Mouse (Mus musculus): Measurements from ENCODE around the gene Prrg2. TPM values are rescaled to one million over a fixed set of nuclear protein-coding genes. Genes with fewer than 3 reads are reported as not detected.

Gene Prrg2
- polyA plus RNA-seq, 1 experiment from 2014 or later = 20.4 TPM

- Histone ChIP-seq H3K27me3 (ENCODE audit: insufficient read depth, low read length) (no peaks in the 10 kb centered on the region), H3K4me1 (ENCODE audit: insufficient read depth) (peaks cover 4% of the 10 kb centered on the region; the same call in 1 of the 2 replicates), H3K9ac (replicated peaks) (peak overlapping the region; percentile 34; the same call in 1 of the 2 replicates), H3K27ac (ENCODE audit: low read depth) (0 out of 2 replicates have a peak overlapping the region, but pooled peaks have one; percentile 61), H3K36me3 (replicated peaks; ENCODE audit: insufficient read depth, low read length) (no peaks in the 10 kb centered on the region; the same call in 1 of the 2 replicates), H3K4me3 (ENCODE audit: low read depth, low read length) (0 out of 2 replicates have a peak overlapping the region, but pooled peaks have one; percentile 27), H3K9me3 (ENCODE audit: low read length) (no peaks in the 10 kb centered on the region), H3K4me2 (ENCODE audit: low read depth, low read length) (peak overlapping the region; percentile 64)
- TF ChIP-seq CTCF (IDR thresholded peaks at IDR 0.05; ENCODE audit: low read depth) = no peak
- no peak for TF ChIP-seq EP300 (IDR thresholded peaks at IDR 0.05; ENCODE audit: low read depth)
- WGBS (ENCODE audit: insufficient replicate concordance) = 46% methylated on average over 22 of the region's 22 CpGs
- DNase-seq = no peak
- ATAC-seq = no peak
These were observed 20.9 kb upstream of the Prrg2 start for GRCm38 (mm10) chr7:45083300-45083890.

- peak; percentile 57 for DNase-seq
- Histone ChIP-seq H3K27ac (ENCODE audit: low read depth) (peak overlapping the region; percentile 61), H3K4me1 (ENCODE audit: insufficient read depth) (peaks cover 4% of the 10 kb centered on the region; the same call in 1 of the 2 replicates), H3K9ac (replicated peaks) (peak overlapping the region; percentile 34), H3K27me3 (ENCODE audit: insufficient read depth, low read length) (no peaks in the 10 kb centered on the region), H3K4me2 (ENCODE audit: low read depth, low read length) (peak overlapping the region; percentile 64), H3K9me3 (ENCODE audit: low read length) (no peaks in the 10 kb centered on the region), H3K4me3 (ENCODE audit: low read depth, low read length) (peak overlapping the region; percentile 27), H3K36me3 (replicated peaks; ENCODE audit: insufficient read depth, low read length) (peaks cover 3% of the 10 kb centered on the region)
- TF ChIP-seq EP300 (IDR thresholded peaks at IDR 0.05; ENCODE audit: low read depth) (no peak), CTCF (IDR thresholded peaks at IDR 0.05; ENCODE audit: low read depth) (peak; percentile 36)
- ATAC-seq = peak; percentile 51; the same call in 1 of the 2 replicates
- 22% methylated on average over 25 of the region's 25 CpGs for WGBS (ENCODE audit: insufficient replicate concordance)
These were observed 20.2 kb upstream of the Prrg2 start for GRCm38 (mm10) chr7:45082401-45083299.

- H3K9ac ChIP-seq (replicated peaks) = no peak overlapping the region
- no peaks in the 10 kb centered on the region for H3K27me3 ChIP-seq (ENCODE audit: insufficient read depth, low read length)
- 65% methylated on average over 5 of the region's 5 CpGs for WGBS (ENCODE audit: insufficient replicate concordance)
- H3K27ac ChIP-seq (ENCODE audit: low read depth) = no peak overlapping the region
- no peak overlapping the region for H3K4me2 ChIP-seq (ENCODE audit: low read depth, low read length)
- peaks cover 13% of the 10 kb centered on the region for H3K36me3 ChIP-seq (replicated peaks; ENCODE audit: insufficient read depth, low read length)
- DNase-seq (no peak), ATAC-seq (no peak)
- no peaks in the 10 kb centered on the region for H3K9me3 ChIP-seq (ENCODE audit: low read length)
- H3K4me3 ChIP-seq (ENCODE audit: low read depth, low read length) = no peak overlapping the region
- no peak for TF ChIP-seq EP300 (IDR thresholded peaks at IDR 0.05; ENCODE audit: low read depth)
- TF ChIP-seq CTCF (IDR thresholded peaks at IDR 0.05; ENCODE audit: low read depth) = no peak
- H3K4me1 ChIP-seq (ENCODE audit: insufficient read depth) = peaks cover 4% of the 10 kb centered on the region; the same call in 1 of the 2 replicates
These were observed 18.5 kb upstream of the Prrg2 start for GRCm38 (mm10) chr7:45081016-45081415.

GRCm38 (mm10) chr7:45079856-45080255 lies 17.4 kb upstream of the Prrg2 start:
- Histone ChIP-seq H3K9ac (replicated peaks) (no peak overlapping the region), H3K36me3 (replicated peaks; ENCODE audit: insufficient read depth, low read length) (peaks cover 18% of the 10 kb centered on the region), H3K9me3 (ENCODE audit: low read length) (no peaks in the 10 kb centered on the region), H3K4me2 (ENCODE audit: low read depth, low read length) (no peak overlapping the region), H3K4me1 (ENCODE audit: insufficient read depth) (peaks cover 9% of the 10 kb centered on the region; the same call in 1 of the 2 replicates), H3K4me3 (ENCODE audit: low read depth, low read length) (no peak overlapping the region), H3K27ac (ENCODE audit: low read depth) (no peak overlapping the region), H3K27me3 (ENCODE audit: insufficient read depth, low read length) (no peaks in the 10 kb centered on the region)
- TF ChIP-seq EP300 (IDR thresholded peaks at IDR 0.05; ENCODE audit: low read depth) (no peak), CTCF (IDR thresholded peaks at IDR 0.05; ENCODE audit: low read depth) (peak; percentile 97)
- DNase-seq = peak; percentile 92
- WGBS (ENCODE audit: insufficient replicate concordance) = 2% methylated on average over 10 of the region's 10 CpGs
- peak; percentile 38; the same call in 1 of the 2 replicates for ATAC-seq

- no peaks in the 10 kb centered on the region for H3K27me3 ChIP-seq (ENCODE audit: insufficient read depth, low read length)
- no peaks in the 10 kb centered on the region for H3K9me3 ChIP-seq (ENCODE audit: low read length)
- H3K36me3 ChIP-seq (replicated peaks; ENCODE audit: insufficient read depth, low read length) = peaks cover 20% of the 10 kb centered on the region
- H3K4me3 ChIP-seq (ENCODE audit: low read depth, low read length) = no peak overlapping the region
- peaks cover 9% of the 10 kb centered on the region; the same call in 1 of the 2 replicates for H3K4me1 ChIP-seq (ENCODE audit: insufficient read depth)
- no peak overlapping the region for H3K9ac ChIP-seq (replicated peaks)
- no peak overlapping the region for H3K4me2 ChIP-seq (ENCODE audit: low read depth, low read length)
- 22% methylated on average over 9 of the region's 9 CpGs for WGBS (ENCODE audit: insufficient replicate concordance)
- no peak overlapping the region for H3K27ac ChIP-seq (ENCODE audit: low read depth)
- DNase-seq (peak; percentile 79), ATAC-seq (0 out of 2 replicates have a peak, but pooled peaks have one; percentile 20)
- TF ChIP-seq EP300 (IDR thresholded peaks at IDR 0.05; ENCODE audit: low read depth) = no peak
- peak; percentile 90 for TF ChIP-seq CTCF (IDR thresholded peaks at IDR 0.05; ENCODE audit: low read depth)
These were observed 16.0 kb upstream of the Prrg2 start for GRCm38 (mm10) chr7:45078513-45078912.

- no peak overlapping the region for H3K4me2 ChIP-seq (ENCODE audit: low read depth, low read length)
- H3K4me3 ChIP-seq (ENCODE audit: low read depth, low read length) = no peak overlapping the region
- DNase-seq (no peak), ATAC-seq (no peak)
- TF ChIP-seq CTCF (IDR thresholded peaks at IDR 0.05; ENCODE audit: low read depth) = no peak
- no peak for TF ChIP-seq EP300 (IDR thresholded peaks at IDR 0.05; ENCODE audit: low read depth)
- H3K27ac ChIP-seq (ENCODE audit: low read depth) = no peak overlapping the region
- no peaks in the 10 kb centered on the region for H3K27me3 ChIP-seq (ENCODE audit: insufficient read depth, low read length)
- no peak overlapping the region for H3K9ac ChIP-seq (replicated peaks)
- no peaks in the 10 kb centered on the region for H3K9me3 ChIP-seq (ENCODE audit: low read length)
- 98% methylated on average over 2 of the region's 2 CpGs for WGBS (ENCODE audit: insufficient replicate concordance)
- peaks cover 7% of the 10 kb centered on the region; the same call in 1 of the 2 replicates for H3K4me1 ChIP-seq (ENCODE audit: insufficient read depth)
- H3K36me3 ChIP-seq (replicated peaks; ENCODE audit: insufficient read depth, low read length) = peaks cover 20% of the 10 kb centered on the region
These were observed 15.4 kb upstream of the Prrg2 start for GRCm38 (mm10) chr7:45077829-45078228.

Data from liver, postnatal 0 days (tissue).